In genomic region chr5:111050135-111050534, GRCm38 (mm10) we compare ENCODE assay signal across 8 mouse cellular contexts.
DNase-seq lines count a peak whose midpoint lies in the region; TF ChIP-seq lines count a peak whose summit lies in the region.
"Had no signal": no experiment of that assay in that cellular context is flagged by ENCODE, and none has a peak within 500 bp of the region (broad histone marks: within the 10 kb centered on the region; RNA-seq: fewer than 3 reads in every experiment).

No protein-coding gene starts in this region.

- H3K27me3 ChIP-seq in thymus, adult 2 months (ENCODE audit: control insufficient read depth, insufficient read depth, low read length), result no peaks in the 10 kb centered on the region
- H3K27me3 ChIP-seq: neural tube, embryonic 13.5 days had no signal

- DNase-seq in heart, adult 9 months (ENCODE audit: low spot score in 2 of 2), result peak; percentile 17 to 29
- no peak for DNase-seq in heart, adult 8-10 months (ENCODE audit: low spot score)
- peak; percentile 62 for DNase-seq in ZHBTc4 (ENCODE audit: low read depth, low spot score)
- DNase-seq in cerebellum, adult 11-12 months, result peak; percentile 73
- DNase-seq in lung, adult 2 months, result peak; percentile 64
- no peak for DNase-seq in thymus, adult 2 months
- DNase-seq in left cerebral cortex, adult 9 months (ENCODE audit: low spot score in 2 of 2), result no peak

- TF ChIP-seq CTCF in lung, adult 2 months (IDR thresholded peaks at IDR 0.05; ENCODE audit: insufficient read depth, low read length), result no peak
- no peak for TF ChIP-seq CTCF in thymus, adult 2 months (IDR thresholded peaks at IDR 0.05; ENCODE audit: borderline replicate concordance, control insufficient read depth, extremely low read depth, insufficient read depth, low read length, poor library complexity)

- no peak overlapping the region for H3K4me3 ChIP-seq in lung, adult 2 months (replicated peaks; ENCODE audit: extremely low read depth, low read depth, low read length)
- no peak overlapping the region for H3K4me3 ChIP-seq in thymus, adult 2 months (ENCODE audit: control insufficient read depth, insufficient read depth, low read length)
- H3K4me3 ChIP-seq: neural tube, embryonic 13.5 days had no signal

- WGBS in lung, adult 2 months, result 40% methylated on average over 9 of the region's 9 CpGs
- 68% methylated on average over 9 of the region's 9 CpGs for WGBS in thymus, adult 2 months

- no peak for TF ChIP-seq POLR2A in lung, adult 2 months (IDR thresholded peaks at IDR 0.05; ENCODE audit: borderline replicate concordance, extremely low read depth, low read depth, low read length)
- TF ChIP-seq POLR2A in thymus, adult 2 months (IDR thresholded peaks at IDR 0.05; ENCODE audit: control insufficient read depth, extremely low read depth, insufficient read depth, low read length, poor library complexity), result no peak

- H3K4me1 ChIP-seq in lung, adult 2 months (ENCODE audit: control insufficient read depth, insufficient read depth, low read length), result peaks cover 29% of the 10 kb centered on the region
- H3K4me1 ChIP-seq in thymus, adult 2 months (replicated peaks; ENCODE audit: control insufficient read depth, insufficient read depth, low read length), result 0 out of 2 replicates have a peak, but pooled peaks cover under 1% of the 10 kb centered on the region

- H3K36me3 ChIP-seq in thymus, adult 2 months (ENCODE audit: control insufficient read depth, insufficient read depth, low read length), result no peaks in the 10 kb centered on the region
- H3K36me3 ChIP-seq: neural tube, embryonic 13.5 days had no signal

- H3K27ac ChIP-seq in thymus, adult 2 months (ENCODE audit: control insufficient read depth, insufficient read depth, low read length), result no peak overlapping the region
- H3K27ac ChIP-seq: neural tube, embryonic 13.5 days had no signal

Comparison
In these comparisons a context has a peak if more than half of its experiments do, and no peak if none do; other contexts are left out.
1. DNase-seq: peak in heart, adult 9 months (2 of 2), ZHBTc4 (single experiment), cerebellum, adult 11-12 months (single experiment) and lung, adult 2 months (single experiment); none in heart, adult 8-10 months (single experiment), thymus, adult 2 months (single experiment) and left cerebral cortex, adult 9 months (0 of 2).